8 mouse cellular contexts compared by ENCODE assay signal in genomic region chr6:71908481-71909381, GRCm38 (mm10). TPM values are rescaled to one million over a fixed set of nuclear protein-coding genes. Genes with fewer than 3 reads are reported as not detected.
DNase-seq lines count a peak whose midpoint lies in the region; ATAC-seq and TF ChIP-seq lines count a peak whose summit lies in the region.

Gene Ptcd3 (minus strand): TSS chr6:71908750.
Gene Polr1a (plus strand): TSS chr6:71909053.

- peak within 1 kb of the TSS; percentile 49 for H3K9ac ChIP-seq in embryonic facial prominence, embryonic 15.5 days
- peak within 1 kb of the TSS; percentile 69 for H3K9ac ChIP-seq in limb, embryonic 14.5 days (ENCODE audit: low read depth, low read length, severe bottlenecking)
- peak within 1 kb of the TSS; percentile 59 for H3K9ac ChIP-seq in midbrain, postnatal 0 days (replicated peaks; ENCODE audit: low read length, poor library complexity, severe bottlenecking)

- DNase-seq in 416B (ENCODE audit: low read depth), result peak; percentile 97
- peak; percentile 93 for DNase-seq in heart, adult 8-10 months (ENCODE audit: low spot score)
- peak; percentile 94 for DNase-seq in kidney, adult 9 months
- DNase-seq in limb, embryonic 14.5 days (ENCODE audit: low spot score), result peak; percentile 91
- peak; percentile 93 for DNase-seq in midbrain, postnatal 0 days (ENCODE audit: low spot score)
- peak; percentile 84 to 91 for DNase-seq in spleen, postnatal 14 days (ENCODE audit: low spot score in 2 of 2)

- ATAC-seq in embryonic facial prominence, embryonic 15.5 days (ENCODE audit: insufficient number of reproducible peaks, low FRiP score, low TSS enrichment, low read depth), result peak; percentile 94
- ATAC-seq in limb, embryonic 14.5 days (ENCODE audit: low FRiP score, low read depth), result peak; percentile 94
- ATAC-seq in midbrain, postnatal 0 days (ENCODE audit: low FRiP score), result peak; percentile 94

- H3K9me3 ChIP-seq in embryonic facial prominence, embryonic 15.5 days (replicated peaks), result no peaks in the 10 kb centered on the region
- H3K9me3 ChIP-seq in limb, embryonic 14.5 days (ENCODE audit: control insufficient read depth, low read length), result no peaks in the 10 kb centered on the region
- no peaks in the 10 kb centered on the region for H3K9me3 ChIP-seq in midbrain, postnatal 0 days (ENCODE audit: low read length)

- no peak for TF ChIP-seq CTCF in bone marrow, adult 2 months (IDR thresholded peaks at IDR 0.05; ENCODE audit: control insufficient read depth, insufficient read depth, low read length)
- no peak for TF ChIP-seq CTCF in midbrain, postnatal 0 days (IDR thresholded peaks at IDR 0.05)

- peak; percentile 74; the same call in 1 of the 2 replicates for TF ChIP-seq POLR2A in bone marrow, adult 2 months (IDR thresholded peaks at IDR 0.05; ENCODE audit: borderline replicate concordance, control insufficient read depth, low read depth, low read length)
- TF ChIP-seq POLR2A in limb, embryonic 14.5 days (IDR thresholded peaks at IDR 0.05; ENCODE audit: borderline replicate concordance, extremely low read depth, insufficient read depth, insufficient read length), result peak; percentile 94; the same call in 1 of the 2 replicates

- H3K4me3 ChIP-seq in bone marrow, adult 2 months (replicated peaks; ENCODE audit: control insufficient read depth, low read depth, low read length), result peak within 1 kb of the TSS; percentile 89
- peak within 1 kb of the TSS; percentile 85 for H3K4me3 ChIP-seq in embryonic facial prominence, embryonic 15.5 days (replicated peaks)
- H3K4me3 ChIP-seq in limb, embryonic 14.5 days (replicated peaks; ENCODE audit: low read length), result peak within 1 kb of the TSS; percentile 67
- peak within 1 kb of the TSS; percentile 78 for H3K4me3 ChIP-seq in midbrain, postnatal 0 days (ENCODE audit: low read depth, low read length)

- no peaks in the 10 kb centered on the region for H3K27me3 ChIP-seq in embryonic facial prominence, embryonic 15.5 days
- no peaks in the 10 kb centered on the region for H3K27me3 ChIP-seq in limb, embryonic 14.5 days (ENCODE audit: control insufficient read depth, insufficient read depth, low read length)
- no peaks in the 10 kb centered on the region for H3K27me3 ChIP-seq in midbrain, postnatal 0 days (ENCODE audit: insufficient read depth, low read length)

- peaks cover 31% of the 10 kb centered on the region for H3K36me3 ChIP-seq in embryonic facial prominence, embryonic 15.5 days
- H3K36me3 ChIP-seq in limb, embryonic 14.5 days (ENCODE audit: control insufficient read depth, insufficient read depth, low read length), result peaks cover 42% of the 10 kb centered on the region
- H3K36me3 ChIP-seq in midbrain, postnatal 0 days (ENCODE audit: insufficient read depth, low read length), result peaks cover 19% of the 10 kb centered on the region

- H3K4me2 ChIP-seq in embryonic facial prominence, embryonic 15.5 days (replicated peaks), result peak within 1 kb of the TSS; percentile 65
- H3K4me2 ChIP-seq in limb, embryonic 14.5 days (replicated peaks; ENCODE audit: low read depth, low read length, severe bottlenecking), result peak within 1 kb of the TSS; percentile 51
- H3K4me2 ChIP-seq in midbrain, postnatal 0 days (ENCODE audit: low read depth, low read length, poor library complexity, severe bottlenecking), result peak within 1 kb of the TSS; percentile 72

- peak within 1 kb of the TSS; percentile 52 for H3K27ac ChIP-seq in bone marrow, adult 2 months (ENCODE audit: control insufficient read depth, insufficient read depth, low read depth, low read length, poor library complexity)
- H3K27ac ChIP-seq in embryonic facial prominence, embryonic 15.5 days (replicated peaks), result peak within 1 kb of the TSS; percentile 84
- H3K27ac ChIP-seq in limb, embryonic 14.5 days (replicated peaks; ENCODE audit: low read depth, low read length), result peak within 1 kb of the TSS; percentile 79
- H3K27ac ChIP-seq in midbrain, postnatal 0 days (ENCODE audit: low read depth, low read length), result peak within 1 kb of the TSS; percentile 66

- WGBS in bone marrow, adult 2 months, result under 1% methylated on average over 58 of the region's 58 CpGs
- under 1% methylated on average over 58 of the region's 58 CpGs for WGBS in embryonic facial prominence, embryonic 15.5 days
- WGBS in limb, embryonic 14.5 days, result under 1% methylated on average over 58 of the region's 58 CpGs
- under 1% methylated on average over 58 of the region's 58 CpGs for WGBS in midbrain, postnatal 0 days

- peaks cover 2% of the 10 kb centered on the region for H3K4me1 ChIP-seq in bone marrow, adult 2 months (ENCODE audit: control insufficient read depth, insufficient read depth, low read length)
- peaks cover 3% of the 10 kb centered on the region for H3K4me1 ChIP-seq in embryonic facial prominence, embryonic 15.5 days
- peaks cover 4% of the 10 kb centered on the region; the same call in 1 of the 2 replicates for H3K4me1 ChIP-seq in limb, embryonic 14.5 days (ENCODE audit: control insufficient read depth, insufficient read depth, low read length)
- peaks cover 3% of the 10 kb centered on the region; the same call in 1 of the 2 replicates for H3K4me1 ChIP-seq in midbrain, postnatal 0 days (ENCODE audit: insufficient read depth, low read length)

RNA-seq across cellular contexts. Expression of gene Ptcd3, which starts in this region (rescaled TPM):
- polyA plus RNA-seq in bone marrow, adult 2 months (2011; ENCODE audit: insufficient read depth, insufficient read length, low replicate concordance, missing spikeins), result 51.4 and 76.2 TPM in 2 replicates
- polyA plus RNA-seq in embryonic facial prominence, embryonic 15.5 days (2015; fragmentation: Nextera tagmentation; extraction: Ambion mirVana), result 81.6 and 86.1 TPM in 2 replicates
- total RNA-seq in heart, adult 8-10 months (2022), result 100 to 1,000 TPM; 127 to 157 (median 131) TPM
- polyA plus RNA-seq in limb, embryonic 14.5 days (2012; rRNA removed), result 49.9 and 62.4 TPM in 2 replicates
- 91.0 and 97.6 TPM in 2 replicates for polyA plus RNA-seq in limb, embryonic 14.5 days (2014; fragmentation: Nextera tagmentation; extraction: Ambion mirVana)
- total RNA-seq in midbrain, postnatal 0 days (2014; rRNA removed), result 59.6 and 64.9 TPM in 2 replicates
- 57.9 and 58.4 TPM in 2 replicates for polyA plus RNA-seq in midbrain, postnatal 0 days (2015; fragmentation: Nextera tagmentation; extraction: Ambion mirVana)

RNA-seq across cellular contexts. Expression of gene Polr1a, which starts in this region (rescaled TPM):
- polyA plus RNA-seq in bone marrow, adult 2 months (2011; ENCODE audit: insufficient read depth, insufficient read length, low replicate concordance, missing spikeins), result 13.4 and 21.0 TPM in 2 replicates
- 29.3 and 30.1 TPM in 2 replicates for polyA plus RNA-seq in embryonic facial prominence, embryonic 15.5 days (2015; fragmentation: Nextera tagmentation; extraction: Ambion mirVana)
- total RNA-seq in heart, adult 8-10 months (2022), result 10 to 100 TPM; 47.4 to 54.6 (median 49.7) TPM
- 24.5 and 27.1 TPM in 2 replicates for polyA plus RNA-seq in limb, embryonic 14.5 days (2012; rRNA removed)
- polyA plus RNA-seq in limb, embryonic 14.5 days (2014; fragmentation: Nextera tagmentation; extraction: Ambion mirVana), result 31.9 and 32.3 TPM in 2 replicates
- total RNA-seq in midbrain, postnatal 0 days (2014; rRNA removed), result 21.8 and 30.6 TPM in 2 replicates
- polyA plus RNA-seq in midbrain, postnatal 0 days (2015; fragmentation: Nextera tagmentation; extraction: Ambion mirVana), result 13.8 and 15.8 TPM in 2 replicates

Comparison
In these comparisons a context has a peak if more than half of its experiments do, and no peak if none do; other contexts are left out.
1. Peak in every context shown above with its lines: DNase-seq, ATAC-seq, H3K4me3 ChIP-seq and H3K27ac ChIP-seq.